Mouse (Mus musculus): ENCODE results near the gene Trim8.

GRCm38 (mm10) chr19:46524601-46525321 lies 23.3 kb downstream of the Trim8 start:
- TF ChIP-seq TAL1 (IDR thresholded peaks at IDR 0.05; ENCODE audit: low read length) (no peak), GATA1 (IDR thresholded peaks at IDR 0.05; ENCODE audit: low read length) (no peak)

Measured in erythroblast, embryonic 14.5 days (primary cell).